Mouse (Mus musculus) gastrocnemius, postnatal 14 days (tissue): ENCODE measurements at regions not wholly inside any gene's neighbourhood (a gene's known extent, or its start where the extent isn't known, plus 50 kb on each side); places are given as distances from the start of the nearest gene placed in this dataset.

Experiments used
- DNase-seq: peaks from one replicate; pipeline ENCODE4 v3.0.0; 2021; ENCODE audit warnings: mixed read lengths
- intact Hi-C: fragments of 180-260 bp; cut with DNase I; formaldehyde crosslinking; loops from one replicate; pipeline ENCODE4 v1.15.1; 2025; ENCODE audit warnings: low total_unique reads

GRCm38 (mm10) chr10:95124476-95124875, 179.8 kb upstream of the Plxnc1 start:
- no peak for DNase-seq
- intact Hi-C loops: no loop called here

GRCm38 (mm10) chr10:95120007-95120406, 175.4 kb upstream of the Plxnc1 start:
- intact Hi-C loops: no loop called here
- DNase-seq: no peak

- no peak for DNase-seq
- intact Hi-C loops: no loop called here
Observed at GRCm38 (mm10) chr10:95118786-95119351, 174.2 kb upstream of the Plxnc1 start.

- intact Hi-C loops: no loop called here
- no peak for DNase-seq
Observed at GRCm38 (mm10) chr10:95117731-95118212, 173.1 kb upstream of the Plxnc1 start.

GRCm38 (mm10) chr10:95117041-95117730, 172.6 kb upstream of the Plxnc1 start:
- intact Hi-C loops: no loop called here
- DNase-seq: no peak

GRCm38 (mm10) chr10:95116579-95117011, 172.0 kb upstream of the Plxnc1 start:
- intact Hi-C loops: no loop called here
- DNase-seq: no peak

GRCm38 (mm10) chr10:95112837-95113388, 168.3 kb upstream of the Plxnc1 start:
- no peak for DNase-seq
- intact Hi-C loops: no loop called here

GRCm38 (mm10) chr10:95112231-95112774, 167.7 kb upstream of the Plxnc1 start:
- intact Hi-C loops: no loop called here
- DNase-seq: no peak

GRCm38 (mm10) chr10:95110786-95111185, 166.2 kb upstream of the Plxnc1 start:
- intact Hi-C loops: no loop called here
- DNase-seq: no peak

- no peak for DNase-seq
- intact Hi-C loops: no loop called here
Observed at GRCm38 (mm10) chr10:95109576-95109975, 164.9 kb upstream of the Plxnc1 start.

GRCm38 (mm10) chr10:95107532-95108251, 163.1 kb upstream of the Plxnc1 start:
- intact Hi-C loops: no loop called here
- no peak for DNase-seq

GRCm38 (mm10) chr10:95103808-95104207, 159.2 kb upstream of the Plxnc1 start:
- intact Hi-C loops: loop anchor here (5.0 kb wide), 1 partner anchor 313 kb away; the partner anchor contains the start of gene Socs2
- no peak for DNase-seq

- intact Hi-C loops: loop anchor here (5.0 kb wide), 1 partner anchor 314 kb away; the partner anchor contains the start of gene Socs2
- no peak for DNase-seq
Observed at GRCm38 (mm10) chr10:95102981-95103380, 158.3 kb upstream of the Plxnc1 start.

- intact Hi-C loops: loop anchor here (5.0 kb wide), 2 partner anchors 108 to 317 kb away; partner anchors contain the start of gene Socs2
- DNase-seq: peak; percentile 28
Observed at GRCm38 (mm10) chr10:95099906-95100305, 155.3 kb upstream of the Plxnc1 start.

- no peak for DNase-seq
- intact Hi-C loops: loop anchor here (5.0 kb wide), 1 partner anchor 104 kb away; no protein-coding TSS in a partner anchor
Observed at GRCm38 (mm10) chr10:95095847-95096246, 151.2 kb upstream of the Plxnc1 start.

GRCm38 (mm10) chr10:95094771-95095170, 150.1 kb upstream of the Plxnc1 start:
- intact Hi-C loops: loop anchor here (5.0 kb wide), 1 partner anchor 102 kb away; no protein-coding TSS in a partner anchor
- no peak for DNase-seq

- intact Hi-C loops: no loop called here
- DNase-seq: no peak
Observed at GRCm38 (mm10) chr10:95093266-95093665, 148.6 kb upstream of the Plxnc1 start.

- no peak for DNase-seq
Observed at GRCm38 (mm10) chr10:95091086-95091485, 146.5 kb upstream of the Plxnc1 start.

GRCm38 (mm10) chr10:95090641-95091040, 146.0 kb upstream of the Plxnc1 start:
- DNase-seq: no peak
- intact Hi-C loops: no loop called here

More at GRCm38 (mm10) chr10:95091086-95091485, 146.5 kb upstream of the Plxnc1 start:
- intact Hi-C loops: no loop called here

- intact Hi-C loops: no loop called here
- no peak for DNase-seq
Observed at GRCm38 (mm10) chr10:95090035-95090434, 145.4 kb upstream of the Plxnc1 start.
